ENCODE assay signal across 21 mouse cellular contexts in the genomic region with DNA sequence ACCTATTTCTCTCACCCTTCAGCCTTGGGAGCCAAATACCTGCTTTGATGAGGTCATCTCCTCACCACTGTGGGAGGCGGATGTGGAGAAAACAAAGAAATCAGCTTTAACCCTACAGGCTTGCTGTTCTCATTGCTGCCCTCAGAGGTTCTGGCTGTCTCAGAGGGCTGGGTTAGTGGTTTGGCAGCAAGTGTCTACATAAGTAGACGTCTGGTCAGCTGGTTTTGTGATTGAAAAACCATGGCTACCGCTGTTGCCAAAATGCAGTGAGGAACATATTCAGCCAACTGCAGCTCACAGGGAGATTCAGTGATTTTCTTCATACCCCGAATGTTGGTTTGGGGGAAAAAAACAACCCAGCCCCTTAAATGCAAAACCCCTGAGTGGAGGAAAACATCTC. TPM values are rescaled to one million over a fixed set of nuclear protein-coding genes. Genes with fewer than 3 reads are reported as not detected.
DNase-seq lines count a peak whose midpoint lies in the region; ATAC-seq and TF ChIP-seq lines count a peak whose summit lies in the region.
"Had no signal": no experiment of that assay in that cellular context is flagged by ENCODE, and none has a peak within 500 bp of the region (broad histone marks: within the 10 kb centered on the region; RNA-seq: fewer than 3 reads in every experiment).

No protein-coding gene starts in this region.

- in situ Hi-C loops in Patski (cut with MboI; ENCODE audit: low pct_unique_long_range_greater_than_20kb) = no loop called here

- no peak for TF ChIP-seq EP300 in heart, adult 2 months (IDR thresholded peaks at IDR 0.05; ENCODE audit: insufficient read depth, low read depth, low read length)

- no peaks in the 10 kb centered on the region for H3K36me3 ChIP-seq in heart, adult 2 months (ENCODE audit: control insufficient read depth, insufficient read depth, low read length)
- H3K36me3 ChIP-seq in neural tube, embryonic 15.5 days = no peaks in the 10 kb centered on the region
- H3K36me3 ChIP-seq: heart, embryonic 15.5 days; hindbrain, embryonic 10.5 days; intestine, embryonic 15.5 days had no signal

- H3K27ac ChIP-seq in heart, adult 2 months = no peak overlapping the region
- no peak overlapping the region for H3K27ac ChIP-seq in neural tube, embryonic 15.5 days (replicated peaks)
- H3K27ac ChIP-seq: forebrain, embryonic 13.5 days; heart, embryonic 15.5 days; hindbrain, embryonic 10.5 days; hindbrain, embryonic 14.5 days; intestine, embryonic 15.5 days had no signal

- no peaks in the 10 kb centered on the region for H3K9me3 ChIP-seq in neural tube, embryonic 15.5 days (replicated peaks)
- H3K9me3 ChIP-seq: forebrain, embryonic 13.5 days; heart, embryonic 15.5 days; hindbrain, embryonic 10.5 days; intestine, embryonic 15.5 days had no signal

- H3K79me2 ChIP-seq in heart, adult 2 months (replicated peaks; ENCODE audit: control insufficient read depth, insufficient read depth, low read length) = no peaks in the 10 kb centered on the region

- TF ChIP-seq POLR2A in heart, adult 2 months (IDR thresholded peaks at IDR 0.05; ENCODE audit: insufficient read depth, low read depth, low read length) = no peak

- H3K4me1 ChIP-seq in heart, adult 2 months (ENCODE audit: control insufficient read depth, insufficient read depth, low read length) = no peaks in the 10 kb centered on the region
- peaks cover 5% of the 10 kb centered on the region for H3K4me1 ChIP-seq in neural tube, embryonic 15.5 days
- H3K4me1 ChIP-seq: forebrain, embryonic 13.5 days; heart, embryonic 15.5 days; hindbrain, embryonic 10.5 days had no signal

- H3K4me3 ChIP-seq in heart, adult 2 months = no peak overlapping the region
- no peak overlapping the region for H3K4me3 ChIP-seq in neural tube, embryonic 15.5 days (replicated peaks)
- H3K4me3 ChIP-seq: forebrain, embryonic 13.5 days; heart, embryonic 15.5 days; hindbrain, embryonic 10.5 days; intestine, embryonic 15.5 days had no signal

- intact Hi-C loops in heart, adult 2 months (cut with DNase I) = no loop called here

- H3K9ac ChIP-seq in heart, adult 2 months (ENCODE audit: low read depth, low read length) = no peak overlapping the region
- H3K9ac ChIP-seq in neural tube, embryonic 15.5 days (replicated peaks) = no peak overlapping the region
- H3K9ac ChIP-seq: forebrain, embryonic 13.5 days; forebrain, postnatal 0 days; heart, embryonic 15.5 days; hindbrain, embryonic 14.5 days; intestine, embryonic 15.5 days had no signal

- DNase-seq in heart, adult 11 months = peak; percentile 77
- no peak for DNase-seq in heart, adult 2 months
- DNase-seq in 3T3-L1 (ENCODE audit: low read depth, low spot score) (peak; percentile 17), Patski (ENCODE audit: low read depth, low spot score) (peak; percentile 59)
- peak; percentile 44 for DNase-seq in gonadal fat pad, adult 2 months (ENCODE audit: low read depth)
- no peak for DNase-seq in adrenal gland, adult 18-20 months (ENCODE audit: low spot score in 2 of 2)
- DNase-seq: adrenal gland, postnatal 14 days; cerebellum, adult 11-12 months; cerebellum, adult 9-10 months; cerebellum, postnatal 36 days; forebrain, postnatal 0 days; gastrocnemius, postnatal 14 days had no signal

- no peaks in the 10 kb centered on the region for H3K27me3 ChIP-seq in heart, adult 2 months (ENCODE audit: control insufficient read depth, insufficient read depth, low read length)
- no peaks in the 10 kb centered on the region for H3K27me3 ChIP-seq in Patski
- H3K27me3 ChIP-seq in neural tube, embryonic 15.5 days (replicated peaks) = no peaks in the 10 kb centered on the region
- H3K27me3 ChIP-seq: CH12.LX; forebrain, embryonic 13.5 days; intestine, embryonic 15.5 days had no signal

- peak; percentile 15 for ATAC-seq in Patski
- ATAC-seq in neural tube, embryonic 15.5 days (ENCODE audit: low FRiP score) = no peak
- ATAC-seq: forebrain, embryonic 13.5 days; forebrain, postnatal 0 days; intestine, embryonic 15.5 days had no signal

- no peak for TF ChIP-seq CTCF in heart, adult 2 months (IDR thresholded peaks at IDR 0.05)
- TF ChIP-seq CTCF in Patski (IDR thresholded peaks at IDR 0.05) = no peak

- CTCF ChIA-PET in Patski (lab: Charles Lee) = no interaction called here

- POLR2A ChIA-PET in Patski (lab: Charles Lee) = no interaction called here

- no peak overlapping the region for H3K4me2 ChIP-seq in neural tube, embryonic 15.5 days
- H3K4me2 ChIP-seq: forebrain, embryonic 13.5 days; heart, embryonic 11.5 days; heart, embryonic 15.5 days; hindbrain, embryonic 14.5 days; intestine, embryonic 15.5 days had no signal

- WGBS in heart, adult 2 months = 55% methylated on average over 4 of the region's 4 CpGs
- WGBS in neural tube, embryonic 15.5 days = 78% methylated on average over 4 of the region's 4 CpGs

RNA-seq across cellular contexts. Expression of a gene that starts 7.3 kb away (rescaled TPM):
- 1 to 10 TPM; 1.4 to 1.7 TPM for total RNA-seq in heart, adult 2 months (2021)
- polyA plus RNA-seq in heart, adult 2 months (2012; rRNA removed) = 4.5 and 7.7 TPM in 2 replicates
- 19.0 TPM for polyA plus RNA-seq in Patski (2021)
- 3.6 and 7.6 TPM in 2 replicates for polyA plus RNA-seq in gonadal fat pad, adult 2 months (2012; rRNA removed)
- total RNA-seq in adrenal gland, adult 18-20 months (2021) = 1 to 10 TPM; 1.5 to 3.8 TPM
- polyA plus RNA-seq in neural tube, embryonic 15.5 days (2015; fragmentation: Nextera tagmentation; extraction: Ambion mirVana) = 13.9 and 18.6 TPM in 2 replicates
- total RNA-seq: granulocyte monocyte progenitor cell, adult 5-6 weeks had no signal

Comparison
In these comparisons a context has a peak if more than half of its experiments do, and no peak if none do; other contexts are left out.
1. DNase-seq: peak in heart, adult 11 months (single experiment), 3T3-L1 (single experiment), Patski (single experiment) and gonadal fat pad, adult 2 months (single experiment); none in heart, adult 2 months (0 of 2) and adrenal gland, adult 18-20 months (0 of 2).